Mouse (Mus musculus) c-Kit-positive CD71-negative TER-119-negative erythroid progenitor cells, embryonic 14.5 days (primary cell): ENCODE measurements around the gene Pdlim3.
"Not testable (repeated sequence)": the region's sequence is repeated elsewhere in the genome, so short reads cannot be mapped to it uniquely, and the experiment has no call there.

Experiments
- DNase-seq: peaks from one replicate; pipeline ENCODE4 v3.0.0-alpha.2; 2013; ENCODE audit warnings: low read depth

Pdlim3 gene

GRCm38 (mm10) chr8:45885202-45885685 lies at the start of gene Pdlim3:
Gene Pdlim3, plus strand, starts transcription at chr8:45885461.
- DNase-seq, result no peak

GRCm38 (mm10) chr8:45843306-45843705 lies 42.0 kb upstream of the Pdlim3 start:
- no peak for DNase-seq

GRCm38 (mm10) chr8:45844097-45844885 lies 41.0 kb upstream of the Pdlim3 start:
- no peak for DNase-seq

- DNase-seq, result no peak
These were observed 40.3 kb upstream of the Pdlim3 start for GRCm38 (mm10) chr8:45844911-45845481.

- DNase-seq, result no peak
These were observed 39.4 kb upstream of the Pdlim3 start for GRCm38 (mm10) chr8:45845906-45846305.

GRCm38 (mm10) chr8:45855118-45855517 lies 30.1 kb upstream of the Pdlim3 start:
- DNase-seq, result no peak

- DNase-seq, result no peak
These were observed 27.5 kb upstream of the Pdlim3 start for GRCm38 (mm10) chr8:45857734-45858133.

- DNase-seq, result no peak
These were observed 26.9 kb upstream of the Pdlim3 start for GRCm38 (mm10) chr8:45858391-45858790.

- not testable (repeated sequence) for DNase-seq
These were observed 13.7 kb upstream of the Pdlim3 start for GRCm38 (mm10) chr8:45871587-45871986.

GRCm38 (mm10) chr8:45872077-45872476 lies 13.2 kb upstream of the Pdlim3 start:
- DNase-seq, result no peak

GRCm38 (mm10) chr8:45874945-45875626 lies 10.2 kb upstream of the Pdlim3 start:
- DNase-seq, result no peak

- DNase-seq, result no peak
These were observed 8.9 kb upstream of the Pdlim3 start for GRCm38 (mm10) chr8:45876397-45876796.

- no peak for DNase-seq
These were observed 7.6 kb upstream of the Pdlim3 start for GRCm38 (mm10) chr8:45877680-45878079.

- no peak for DNase-seq
These were observed 4.8 kb upstream of the Pdlim3 start for GRCm38 (mm10) chr8:45880457-45880856.

- no peak for DNase-seq
These were observed 3.5 kb upstream of the Pdlim3 start for GRCm38 (mm10) chr8:45881726-45882125.

- DNase-seq, result no peak
These were observed 1.5 kb upstream of the Pdlim3 start for GRCm38 (mm10) chr8:45883793-45884192.

- no peak for DNase-seq
These were observed 709 bp upstream of the Pdlim3 start for GRCm38 (mm10) chr8:45884552-45884951.

GRCm38 (mm10) chr8:45885775-45886174 lies 514 bp downstream of the Pdlim3 start:
- DNase-seq, result no peak

GRCm38 (mm10) chr8:45889737-45890136 lies 4.5 kb downstream of the Pdlim3 start:
- DNase-seq, result no peak

- DNase-seq, result no peak
These were observed 11.3 kb downstream of the Pdlim3 start for GRCm38 (mm10) chr8:45896590-45896989.

- peak; percentile 20 for DNase-seq
These were observed 14.5 kb downstream of the Pdlim3 start for GRCm38 (mm10) chr8:45899783-45900182.

GRCm38 (mm10) chr8:45901626-45902025 lies 16.4 kb downstream of the Pdlim3 start:
- DNase-seq, result no peak

GRCm38 (mm10) chr8:45903659-45904058 lies 18.4 kb downstream of the Pdlim3 start:
- DNase-seq, result no peak
